Mouse (Mus musculus) megakaryocyte, embryonic 14.5 days (primary cell): Measurements from ENCODE around the gene Gm38431. TPM values are rescaled to one million over a fixed set of nuclear protein-coding genes. Genes with fewer than 3 reads are reported as not detected.

Experiments
- H3K27me3 ChIP-seq: replicated peaks from 2 replicates; pipeline ENCODE3; 2012; ENCODE audit warnings: inconsistent platforms
- H3K36me3 ChIP-seq: replicated peaks from 2 replicates; pipeline ENCODE3; 2012; ENCODE audit warnings: low read length, inconsistent platforms, mixed read lengths
- H3K4me1 ChIP-seq: 2 replicates; pipeline ENCODE4 v1.6.1; 2012; ENCODE audit warnings: inconsistent platforms
- H3K4me3 ChIP-seq: replicated peaks from 2 replicates; pipeline ENCODE3; 2012; ENCODE audit warnings: moderate library complexity, mild to moderate bottlenecking, inconsistent platforms
- H3K9me3 ChIP-seq: 2 replicates; pipeline ENCODE4 v1.6.1; 2012; ENCODE audit warnings: inconsistent platforms
- FLI1 ChIP-seq: IDR thresholded peaks from 2 replicates; pipeline ENCODE4 v1.6.1; 2012; ENCODE audit warnings: low read length, inconsistent platforms, mixed read lengths
- GATA1 ChIP-seq: IDR thresholded peaks from 3 replicates; pipeline ENCODE4 v1.6.1; 2012; ENCODE audit warnings: mixed read lengths, low read length, inconsistent platforms, borderline replicate concordance
- polyA plus RNA-seq: library from polyadenylated mRNA; stranded (reverse); fragments of >175 nt; gene quantifications from 2 replicates; pipeline ENCODE4 v1.2.3, GENCODE M21; 2012; ENCODE audit warnings: low replicate concordance; ENCODE audit not compliant: insufficient read depth

Gm38431 gene
- polyA plus RNA-seq, 1 experiment, result 128 TPM

DNA sequence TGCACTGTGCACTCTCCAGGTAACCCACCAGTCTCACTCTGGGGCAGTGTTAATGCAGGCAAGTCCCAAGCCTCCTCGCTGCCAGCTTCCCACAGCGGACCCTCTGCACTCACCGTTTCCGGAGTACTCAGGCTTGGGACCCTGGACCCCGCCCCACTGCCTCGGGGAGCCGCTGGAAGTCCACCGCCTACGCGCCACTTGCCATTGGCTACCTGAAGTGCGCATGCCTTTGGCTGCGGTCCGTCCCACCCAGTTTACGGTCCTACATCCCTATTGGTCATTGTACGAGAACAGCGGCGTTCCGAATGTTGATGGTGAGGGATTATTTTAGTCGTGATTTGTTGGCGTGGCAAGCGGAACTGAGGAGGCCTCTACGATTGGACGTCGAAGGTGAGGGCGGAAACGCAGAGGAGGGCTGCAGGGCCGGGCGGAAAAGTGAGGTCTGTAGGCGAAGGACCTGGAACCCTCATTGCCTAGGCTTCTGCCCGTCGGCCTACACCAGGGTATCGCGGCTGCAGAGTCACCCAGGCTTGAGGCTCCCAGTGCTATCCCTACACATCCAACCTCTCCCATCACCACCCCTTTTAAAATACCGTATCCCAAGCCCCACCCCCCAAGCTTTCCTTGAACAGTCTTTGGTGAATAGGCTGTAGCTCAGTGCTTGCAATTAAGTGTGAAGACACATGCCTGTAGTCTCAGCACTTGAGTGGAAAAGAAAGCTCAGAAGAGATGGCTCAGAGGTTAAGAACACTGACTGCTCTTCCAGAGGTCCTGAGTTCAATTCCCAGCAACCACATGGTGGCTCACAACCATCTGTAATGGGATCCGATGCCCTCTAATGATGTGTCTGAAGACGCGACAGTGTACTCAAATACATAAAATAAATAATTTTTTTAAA, 39.5 kb upstream of the Gm38431 start, which contains the start of gene Tyk2:
TSS of gene Tyk2 (minus strand) at position 185 of the 898 bp plus-strand sequence.
- H3K27me3 ChIP-seq, result no peaks in the 10 kb centered on the region
- peaks cover 34% of the 10 kb centered on the region for H3K36me3 ChIP-seq
- H3K9me3 ChIP-seq, result no peaks in the 10 kb centered on the region
- peak within 1 kb of the TSS; percentile 98 for H3K4me3 ChIP-seq
- peaks cover 89% of the 10 kb centered on the region for H3K4me1 ChIP-seq
- TF ChIP-seq FLI1 (no peak), GATA1 (no peak)

DNA sequence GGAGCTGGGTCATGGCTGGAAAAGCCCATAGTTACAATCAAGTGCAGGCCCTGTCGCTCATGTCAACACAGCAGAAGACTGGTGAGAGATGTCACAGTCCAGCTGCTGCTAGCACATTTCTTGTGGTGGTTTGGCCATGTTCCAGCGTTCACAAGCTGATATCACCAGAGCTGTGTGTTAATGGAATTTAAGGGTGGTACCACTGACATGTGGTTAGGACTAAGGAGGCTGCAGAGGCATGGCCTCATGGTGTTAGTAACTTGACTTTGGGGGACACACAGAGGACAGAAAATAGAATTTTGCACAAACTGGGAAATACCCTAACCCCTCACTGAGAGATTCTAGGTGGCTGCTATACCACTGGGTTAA, 34.4 kb upstream of the Gm38431 start:
- no peaks in the 10 kb centered on the region for H3K9me3 ChIP-seq
- peaks cover 80% of the 10 kb centered on the region for H3K36me3 ChIP-seq
- H3K4me1 ChIP-seq, result peaks cover 53% of the 10 kb centered on the region
- H3K27me3 ChIP-seq, result no peaks in the 10 kb centered on the region
- H3K4me3 ChIP-seq, result no peak overlapping the region
- TF ChIP-seq GATA1, result no peak
- no peak for TF ChIP-seq FLI1

DNA sequence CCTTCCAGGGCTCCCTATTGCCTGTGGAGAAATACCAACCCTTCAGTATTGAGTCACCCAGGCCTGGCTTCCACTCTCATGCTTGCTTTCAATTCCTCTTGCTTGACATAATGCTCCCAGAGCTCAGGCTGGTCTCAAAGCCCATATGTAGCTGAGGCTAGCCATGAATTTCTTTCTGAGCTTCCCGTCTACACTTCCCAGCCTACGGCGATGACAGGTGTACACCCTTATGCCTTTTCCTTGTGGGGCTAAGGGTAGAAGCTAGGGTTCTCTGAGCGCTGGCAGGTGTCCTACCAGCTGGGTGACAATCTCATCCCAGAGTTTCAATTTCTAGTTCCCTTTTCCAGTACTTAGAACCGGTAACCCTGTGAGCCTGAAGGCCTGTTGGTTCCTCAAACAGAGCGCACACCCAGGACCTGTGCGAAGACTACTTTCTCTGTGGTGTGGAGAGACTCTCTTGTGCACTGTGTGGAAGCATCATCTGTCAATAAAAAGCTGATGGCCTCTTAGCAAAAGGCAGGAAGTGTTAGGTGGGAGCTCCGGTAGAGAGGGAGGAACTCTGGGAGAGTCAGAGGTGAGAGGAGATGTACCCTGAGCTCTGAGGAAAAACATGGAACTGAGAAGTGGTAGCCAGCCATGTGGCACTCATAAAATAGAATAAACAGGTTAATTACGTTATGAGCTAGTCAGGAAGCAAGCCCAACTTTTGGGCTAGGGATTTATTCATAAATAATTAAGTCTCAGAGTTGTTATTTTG, 33.9 kb upstream of the Gm38431 start:
- H3K36me3 ChIP-seq, result peaks cover 86% of the 10 kb centered on the region
- no peaks in the 10 kb centered on the region for H3K27me3 ChIP-seq
- H3K4me1 ChIP-seq, result peaks cover 47% of the 10 kb centered on the region
- TF ChIP-seq FLI1 (no peak), GATA1 (no peak)
- no peaks in the 10 kb centered on the region for H3K9me3 ChIP-seq
- H3K4me3 ChIP-seq, result no peak overlapping the region

DNA sequence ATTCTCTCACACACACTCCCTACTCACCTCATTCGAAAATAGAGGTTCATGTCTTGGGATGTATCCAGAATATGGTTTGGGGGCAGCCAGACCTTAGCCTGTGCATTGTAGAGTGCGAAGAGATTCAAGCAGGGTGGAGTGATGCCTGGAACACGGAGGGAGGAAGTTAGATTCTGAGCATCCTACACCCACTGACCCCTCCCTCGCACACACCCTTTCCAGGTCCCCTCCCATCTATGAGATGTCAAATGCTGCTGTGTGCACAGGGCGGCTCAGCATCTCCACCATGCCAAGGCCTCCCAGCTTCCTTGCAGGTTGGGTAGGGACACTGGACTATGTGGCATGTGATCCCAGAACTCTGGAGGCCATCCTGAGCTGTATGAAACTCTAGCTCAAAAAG, 33.0 kb upstream of the Gm38431 start:
- TF ChIP-seq GATA1 (no peak), FLI1 (no peak)
- H3K27me3 ChIP-seq, result no peaks in the 10 kb centered on the region
- no peaks in the 10 kb centered on the region for H3K9me3 ChIP-seq
- H3K4me3 ChIP-seq, result no peak overlapping the region
- H3K4me1 ChIP-seq, result peaks cover 39% of the 10 kb centered on the region
- peaks cover 90% of the 10 kb centered on the region for H3K36me3 ChIP-seq

DNA sequence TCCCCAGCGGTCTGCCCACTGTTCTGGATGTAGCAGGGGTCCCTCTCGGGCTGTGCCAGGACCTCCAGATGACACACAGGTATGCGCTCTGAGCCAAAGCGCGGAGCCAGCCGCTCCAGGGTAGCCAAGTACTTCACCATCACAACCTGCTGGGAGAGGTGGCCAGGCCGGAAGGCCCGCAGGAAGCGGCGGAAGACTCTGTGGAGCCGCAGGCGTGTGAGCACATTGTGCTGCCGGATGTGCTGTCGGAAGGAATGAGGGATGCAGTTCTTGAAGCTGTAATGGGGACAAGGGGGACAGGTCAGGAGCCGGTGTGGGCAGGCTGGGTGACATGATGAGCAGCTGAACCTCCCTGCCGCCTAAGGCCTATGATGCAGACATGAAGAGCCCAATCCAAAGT, 29.7 kb upstream of the Gm38431 start:
- Histone ChIP-seq H3K4me3 (no peak overlapping the region), H3K36me3 (peaks cover 88% of the 10 kb centered on the region)
- TF ChIP-seq FLI1 (no peak), GATA1 (no peak)

DNA sequence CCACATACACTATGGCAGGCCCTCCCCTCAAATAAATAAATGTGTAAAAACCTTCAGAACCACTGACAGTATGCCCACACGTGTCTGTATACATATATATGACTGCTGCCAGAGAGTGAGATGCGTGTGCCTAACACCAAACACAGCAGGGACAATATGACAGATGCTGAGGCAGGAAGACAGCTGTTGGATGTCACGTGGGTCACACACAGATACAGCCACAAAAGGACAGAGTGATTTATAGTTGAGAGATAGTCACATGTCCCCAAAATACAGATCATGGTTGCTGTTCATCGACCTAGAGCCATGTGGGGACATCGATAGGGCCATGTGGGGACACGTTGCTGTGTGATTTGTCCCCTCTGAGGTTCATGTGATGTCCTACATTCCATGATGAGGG, 25.3 kb upstream of the Gm38431 start:
- no peaks in the 10 kb centered on the region; the same call in 1 of the 2 replicates for H3K4me1 ChIP-seq
- H3K36me3 ChIP-seq, result peaks cover 81% of the 10 kb centered on the region

More for the DNA sequence above, 29.7 kb upstream of the Gm38431 start:
- Histone ChIP-seq H3K27me3 (no peaks in the 10 kb centered on the region), H3K4me1 (peaks cover 13% of the 10 kb centered on the region), H3K9me3 (no peaks in the 10 kb centered on the region)

DNA sequence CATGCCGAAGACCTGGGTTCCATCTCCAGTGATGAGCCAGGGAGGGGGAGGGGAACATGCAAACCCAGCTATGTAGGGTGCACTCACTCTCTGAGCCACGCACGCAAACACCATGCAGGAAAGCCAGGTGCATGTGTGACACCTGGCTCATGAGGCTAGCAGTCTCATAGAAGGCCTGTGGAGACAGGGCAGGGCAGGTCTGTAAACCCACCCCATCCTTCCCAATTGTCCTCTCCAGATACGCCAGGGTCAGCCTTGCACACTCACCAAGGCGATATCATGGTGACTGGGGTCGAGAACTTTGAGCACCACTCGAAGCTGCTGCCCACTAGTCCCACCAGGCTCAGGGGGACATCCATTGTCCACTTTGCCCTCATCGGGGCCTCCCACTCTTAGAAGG, 23.3 kb upstream of the Gm38431 start:
- Histone ChIP-seq H3K27me3 (no peaks in the 10 kb centered on the region), H3K4me1 (no peaks in the 10 kb centered on the region), H3K9me3 (no peaks in the 10 kb centered on the region), H3K4me3 (no peak overlapping the region), H3K36me3 (peaks cover 81% of the 10 kb centered on the region)
- TF ChIP-seq FLI1 (no peak), GATA1 (no peak)

More for the DNA sequence above, 25.3 kb upstream of the Gm38431 start:
- Histone ChIP-seq H3K27me3 (no peaks in the 10 kb centered on the region), H3K9me3 (no peaks in the 10 kb centered on the region), H3K4me3 (no peak overlapping the region)
- no peak for TF ChIP-seq FLI1
- no peak for TF ChIP-seq GATA1

DNA sequence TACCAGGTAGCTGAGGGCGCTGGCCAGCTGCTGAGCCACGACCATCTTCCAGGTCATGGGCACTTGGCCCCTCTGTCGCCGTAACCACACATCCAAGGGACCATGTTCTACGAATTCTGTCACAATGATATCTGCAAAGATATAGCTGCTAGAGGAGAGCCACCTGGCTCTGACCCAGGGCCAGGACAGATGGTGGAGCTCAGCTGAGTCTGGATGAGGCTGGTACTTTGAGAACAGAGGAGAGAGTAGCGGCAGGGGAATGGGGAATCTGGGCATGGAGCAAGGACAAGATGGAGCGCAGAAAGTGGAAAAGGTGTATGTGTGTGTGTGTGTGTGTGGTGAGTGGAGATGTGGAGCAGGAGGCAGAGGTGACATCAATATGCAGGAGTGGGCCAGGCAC, 22.4 kb upstream of the Gm38431 start:
- Histone ChIP-seq H3K4me1 (no peaks in the 10 kb centered on the region), H3K9me3 (no peaks in the 10 kb centered on the region), H3K27me3 (no peaks in the 10 kb centered on the region), H3K4me3 (no peak overlapping the region), H3K36me3 (peaks cover 84% of the 10 kb centered on the region)
- no peak for TF ChIP-seq GATA1
- no peak for TF ChIP-seq FLI1

DNA sequence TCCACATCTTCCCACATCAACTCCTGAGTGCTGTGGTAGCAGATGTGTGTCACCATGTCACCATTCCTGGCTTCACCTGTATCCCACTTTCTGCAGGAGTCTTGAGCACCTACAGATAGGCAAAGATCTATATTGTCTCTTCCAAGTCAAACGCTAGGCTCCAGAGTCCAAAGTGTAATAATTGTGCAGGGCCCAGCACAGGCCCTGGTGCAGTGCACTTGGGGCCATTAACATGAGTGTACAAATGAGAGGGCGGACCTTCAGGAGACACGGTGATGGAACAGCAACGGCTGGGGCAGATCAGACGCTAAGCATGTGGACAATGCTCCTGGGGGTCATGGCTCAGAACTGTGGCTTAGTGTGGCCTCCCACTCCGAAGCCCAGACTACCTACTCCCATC, 22.0 kb upstream of the Gm38431 start:
- no peaks in the 10 kb centered on the region for H3K9me3 ChIP-seq
- no peaks in the 10 kb centered on the region for H3K4me1 ChIP-seq
- no peaks in the 10 kb centered on the region for H3K27me3 ChIP-seq
- H3K4me3 ChIP-seq, result no peak overlapping the region
- H3K36me3 ChIP-seq, result peaks cover 88% of the 10 kb centered on the region
- no peak for TF ChIP-seq FLI1
- TF ChIP-seq GATA1, result no peak
